Mouse (Mus musculus) ZHBTc4 (cell line): ENCODE results near the gene Ctsj.
"Not testable (repeated sequence)": the region's sequence is repeated elsewhere in the genome, so short reads cannot be mapped to it uniquely, and the experiment has no call there.

Experiments used
- DNase-seq: peaks from one replicate; pipeline ENCODE4 v3.0.0-alpha.2; 2011; ENCODE audit warnings: low read depth, low spot score

Gene Ctsj

DNA sequence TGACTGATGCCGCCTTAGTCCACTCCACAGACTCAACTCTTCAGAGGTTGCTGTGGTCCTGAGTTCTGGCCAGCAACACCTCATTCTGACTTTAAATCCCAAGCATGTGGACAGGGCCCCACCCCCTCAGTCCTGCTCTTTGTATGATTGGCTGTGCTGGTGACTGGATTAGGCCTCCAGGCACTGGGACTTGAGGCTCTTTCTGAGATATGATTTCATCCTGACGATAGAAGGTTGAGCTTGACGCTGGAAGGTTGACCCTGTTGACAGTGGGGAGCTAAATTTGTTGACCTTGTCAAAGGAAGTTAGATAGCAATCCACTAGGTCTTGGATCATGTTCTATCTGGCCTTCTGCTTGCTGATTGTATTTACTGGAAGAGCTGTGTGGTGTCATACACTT lies at the start of gene Ctsj:
Gene Ctsj (minus strand): TSS at position 101 of the 400 bp plus-strand sequence.
- no peak for DNase-seq

DNA sequence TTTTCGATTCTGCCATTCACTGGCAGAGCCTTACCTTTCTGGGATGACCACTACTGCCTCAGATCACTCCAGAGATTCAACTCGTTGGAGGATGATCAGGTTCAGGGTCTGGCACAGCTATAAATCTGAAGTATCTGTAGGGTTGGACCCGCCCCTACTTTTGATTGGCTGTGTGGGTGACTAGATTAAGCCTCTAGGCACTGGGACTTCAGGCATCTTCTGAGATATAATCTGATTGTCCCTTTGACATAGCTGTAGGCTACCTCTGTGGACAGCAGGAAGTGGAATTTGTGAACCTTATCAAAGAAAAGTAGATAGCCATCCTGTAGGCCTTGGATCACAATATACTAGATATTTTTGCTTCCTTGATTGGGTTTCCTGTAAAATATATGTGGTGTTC lies 34.8 kb upstream of the Ctsj start, which contains the start of gene Ctsq:
Gene Ctsq (minus strand): TSS at position 101 of the 400 bp plus-strand sequence.
- DNase-seq = no peak

DNA sequence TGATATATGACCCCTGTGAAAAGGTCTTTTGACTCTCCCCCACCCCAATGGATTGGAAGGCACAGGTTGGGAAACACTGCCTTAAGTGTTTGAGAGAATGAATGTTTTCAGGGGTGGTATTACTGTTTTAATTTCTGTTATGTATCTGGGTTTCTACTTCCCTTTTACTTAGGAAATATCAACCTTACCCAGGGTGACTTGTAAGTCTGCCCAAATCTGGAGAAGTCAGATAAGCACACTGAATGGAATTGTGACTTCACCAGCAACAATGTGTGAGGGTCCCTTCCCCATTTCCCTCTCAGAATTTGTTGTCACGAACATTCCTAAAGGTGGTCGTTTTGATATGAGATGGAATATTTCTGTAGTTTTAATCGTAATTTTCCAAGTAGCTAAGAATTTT lies 17.0 kb upstream of the Ctsj start:
- DNase-seq = no peak

DNA sequence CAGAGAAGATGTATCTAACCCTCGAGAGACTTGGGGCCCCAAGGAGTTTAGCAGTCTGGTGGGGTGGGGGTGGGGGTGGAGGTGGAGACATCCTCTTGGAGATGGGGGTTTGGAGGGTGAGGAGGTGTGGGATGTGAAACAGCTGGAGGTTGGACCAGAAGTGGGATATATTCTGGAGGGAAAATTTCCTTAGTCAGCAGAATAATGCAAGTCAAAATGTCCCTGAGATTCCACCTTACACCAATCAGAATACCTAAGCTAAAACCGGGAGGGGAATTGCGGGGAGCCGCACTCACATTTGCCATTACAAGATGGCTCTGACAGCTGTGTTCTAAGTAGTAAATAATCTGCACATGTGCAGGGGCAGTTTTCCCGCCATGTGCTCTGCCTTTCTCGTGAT lies 16.1 kb upstream of the Ctsj start:
- DNase-seq = no peak

DNA sequence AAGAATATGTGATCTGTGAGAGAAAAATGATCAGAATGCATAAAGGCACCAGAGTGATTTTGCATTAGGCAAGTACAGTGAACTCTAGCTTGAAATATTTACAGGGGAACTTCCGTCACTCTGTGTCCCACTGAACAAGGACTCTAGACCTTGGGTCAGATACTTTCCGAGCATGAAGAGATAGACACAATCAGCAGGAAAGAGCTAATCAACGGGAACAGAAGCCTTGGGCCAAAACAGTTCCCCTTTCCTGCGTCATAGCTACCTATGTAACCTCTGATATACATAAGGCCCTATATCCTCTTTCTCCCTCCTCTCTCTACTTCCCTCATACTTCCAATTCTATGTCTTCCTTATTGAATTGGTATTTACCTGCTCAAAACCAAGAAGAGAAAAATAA lies 4.4 kb upstream of the Ctsj start:
- no peak for DNase-seq

DNA sequence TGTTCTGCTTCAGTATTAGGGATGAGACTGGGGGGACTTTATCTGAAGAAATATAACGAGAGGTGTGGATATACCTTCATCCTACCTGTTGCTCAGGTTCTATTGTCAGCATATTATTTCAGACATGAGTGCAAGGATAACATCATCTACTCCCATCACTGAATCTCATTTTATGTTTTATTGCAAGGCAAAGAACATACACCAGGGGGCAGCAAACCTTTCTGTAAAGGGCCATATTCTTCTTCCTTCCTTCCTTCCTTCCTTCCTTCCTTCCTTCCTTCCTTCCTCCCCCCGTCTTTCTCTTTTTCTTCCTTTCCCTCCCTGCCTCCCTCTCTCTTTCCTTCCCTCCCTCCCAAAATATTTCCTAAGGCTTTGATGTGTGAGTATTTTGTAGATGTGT lies 8.2 kb downstream of the Ctsj start:
- DNase-seq = peak; percentile 24

DNA sequence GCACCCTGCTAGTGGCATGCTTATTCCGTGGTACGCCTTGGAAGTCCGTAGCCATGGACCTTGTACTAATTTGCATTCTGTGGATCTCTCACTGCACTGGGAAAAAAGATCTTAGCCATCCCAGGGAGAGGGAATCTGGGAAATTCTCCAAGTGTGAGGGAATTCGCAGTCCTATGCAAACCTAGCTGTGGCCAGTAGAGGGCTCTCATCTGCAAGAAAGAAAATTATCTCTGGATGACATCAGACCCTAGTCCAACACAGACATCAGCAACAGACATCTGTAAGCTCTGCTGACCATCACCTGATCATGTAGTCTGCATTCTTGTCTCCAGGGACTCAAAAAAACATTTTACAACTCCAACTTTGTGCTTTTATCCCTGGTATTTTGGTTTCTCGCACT lies 18.8 kb downstream of the Ctsj start:
- not testable (repeated sequence) for DNase-seq

DNA sequence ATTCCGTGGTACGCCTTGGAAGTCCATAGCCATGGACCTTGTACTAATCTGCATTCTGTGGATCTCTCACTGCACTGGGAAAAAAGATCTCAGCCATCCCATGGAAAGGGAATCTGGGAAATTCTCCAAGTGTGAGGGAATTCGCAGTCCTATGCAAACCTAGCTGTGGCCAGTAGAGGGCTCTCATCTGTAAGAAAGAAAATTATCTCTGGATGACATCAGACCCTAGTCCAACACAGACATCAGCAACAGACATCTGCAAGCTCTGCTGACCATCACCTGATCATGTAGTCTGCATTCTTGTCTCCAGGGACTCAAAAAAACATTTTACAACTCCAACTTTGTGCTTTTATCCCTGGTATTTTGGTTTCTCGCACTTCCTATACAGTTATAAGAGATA lies 33.4 kb downstream of the Ctsj start:
- DNase-seq = peak; percentile 25

DNA sequence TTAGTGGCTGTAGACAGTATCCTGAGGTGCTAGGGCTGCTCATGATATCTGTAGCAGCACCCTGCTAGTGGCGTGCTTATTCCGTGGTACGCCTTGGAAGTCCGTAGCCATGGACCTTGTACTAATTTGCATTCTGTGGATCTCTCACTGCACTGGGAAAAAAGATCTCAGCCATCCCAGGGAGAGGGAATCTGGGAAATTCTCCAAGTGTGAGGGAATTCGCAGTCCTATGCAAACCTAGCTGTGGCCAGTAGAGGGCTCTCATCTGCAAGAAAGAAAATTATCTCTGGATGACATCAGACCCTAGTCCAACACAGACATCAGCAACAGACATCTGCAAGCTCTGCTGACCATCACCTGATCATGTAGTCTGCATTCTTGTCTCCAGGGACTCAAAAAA lies 41.8 kb downstream of the Ctsj start:
- not testable (repeated sequence) for DNase-seq

DNA sequence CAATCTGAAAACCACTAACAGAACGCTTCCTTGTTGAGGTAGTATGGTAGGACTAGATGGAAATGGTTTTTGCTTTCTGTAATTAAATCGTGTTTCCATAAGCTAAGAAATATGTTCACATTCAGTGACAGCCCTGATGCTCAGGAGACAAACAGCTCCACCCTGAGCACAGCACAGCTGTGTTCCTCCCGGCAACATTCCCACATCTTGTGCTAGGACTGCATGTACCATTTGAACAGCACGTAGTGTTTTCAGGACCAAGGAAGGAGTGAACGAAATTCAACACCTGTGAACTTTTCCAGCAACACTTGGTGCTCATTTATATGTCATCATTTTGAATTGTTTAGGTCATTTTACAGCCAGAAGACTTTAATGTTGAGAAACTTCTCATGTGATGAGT lies 44.1 kb downstream of the Ctsj start:
- DNase-seq = no peak
